Mouse (Mus musculus) ES-Bruce4 (cell line): ENCODE measurements around the gene C530008M17Rik. TPM values are rescaled to one million over a fixed set of nuclear protein-coding genes. Genes with fewer than 3 reads are reported as not detected.

Source experiments
- H3K27ac ChIP-seq: 2 replicates; pipeline ENCODE4 v1.5.1; 2012; ENCODE audit warnings: low read length, inconsistent platforms; ENCODE audit not compliant: insufficient read depth
- H3K27me3 ChIP-seq: 2 replicates; pipeline ENCODE4 v1.6.1; 2012; ENCODE audit warnings: mild to moderate bottlenecking, low read length, inconsistent platforms; ENCODE audit not compliant: control insufficient read depth, poor library complexity, insufficient read depth, severe bottlenecking
- H3K36me3 ChIP-seq: 2 replicates; pipeline ENCODE4 v1.6.1; 2012; ENCODE audit warnings: inconsistent platforms, mild to moderate bottlenecking, low read length, moderate library complexity; ENCODE audit not compliant: control insufficient read depth, poor library complexity, insufficient read depth, severe bottlenecking
- H3K4me1 ChIP-seq: one replicate; pipeline ENCODE4 v1.8.1; 2011; ENCODE audit warnings: low read length; ENCODE audit not compliant: control insufficient read depth, insufficient read depth
- H3K4me3 ChIP-seq: 2 replicates; pipeline ENCODE4 v1.5.1; 2011; ENCODE audit warnings: low read depth, mild to moderate bottlenecking, low read length
- H3K9ac ChIP-seq: 2 replicates; pipeline ENCODE4 v1.6.1; 2012; ENCODE audit warnings: low read depth, mild to moderate bottlenecking, inconsistent platforms; ENCODE audit not compliant: poor library complexity, severe bottlenecking
- H3K9me3 ChIP-seq: replicated peaks from 2 replicates; pipeline ENCODE4 v1.6.1; 2012; ENCODE audit warnings: mild to moderate bottlenecking, low read length, inconsistent platforms; ENCODE audit not compliant: control insufficient read depth, poor library complexity, insufficient read depth, severe bottlenecking
- CTCF ChIP-seq: IDR thresholded peaks from one replicate; pipeline ENCODE4 v1.8.1; 2011; ENCODE audit warnings: low read depth, low read length
- EP300 ChIP-seq: IDR thresholded peaks from 2 replicates; pipeline ENCODE4 v1.6.1; 2011; ENCODE audit warnings: low read depth, low read length; ENCODE audit not compliant: insufficient read depth
- POLR2A ChIP-seq: IDR thresholded peaks from one replicate; pipeline ENCODE4 v1.8.1; 2011; ENCODE audit warnings: low read length; ENCODE audit not compliant: insufficient read depth
- polyA plus RNA-seq: library from polyadenylated mRNA; stranded (reverse); fragments of >200 nt; gene quantifications from 2 replicates; pipeline ENCODE4 v1.2.4, GENCODE M21; 2011; ENCODE audit warnings: low read depth; ENCODE audit not compliant: missing spikeins, insufficient read depth, insufficient read length

Gene C530008M17Rik
- polyA plus RNA-seq, 1 experiment, result 5.1 TPM

- no peaks in the 10 kb centered on the region for H3K36me3 ChIP-seq
- no peaks in the 10 kb centered on the region for H3K9me3 ChIP-seq
- no peaks in the 10 kb centered on the region for H3K4me1 ChIP-seq
- 0 out of 2 replicates have a peak overlapping the region, but pooled peaks have one; percentile 6 for H3K9ac ChIP-seq
- peak overlapping the region; percentile 69 for H3K4me3 ChIP-seq
- H3K27ac ChIP-seq, result no peak overlapping the region
- no peak for TF ChIP-seq CTCF
- no peak for TF ChIP-seq POLR2A
- no peak for TF ChIP-seq EP300
- H3K27me3 ChIP-seq, result no peaks in the 10 kb centered on the region
These were observed 180.7 kb downstream of the C530008M17Rik start for GRCm38 (mm10) chr5:76837018-76837417.

DNA sequence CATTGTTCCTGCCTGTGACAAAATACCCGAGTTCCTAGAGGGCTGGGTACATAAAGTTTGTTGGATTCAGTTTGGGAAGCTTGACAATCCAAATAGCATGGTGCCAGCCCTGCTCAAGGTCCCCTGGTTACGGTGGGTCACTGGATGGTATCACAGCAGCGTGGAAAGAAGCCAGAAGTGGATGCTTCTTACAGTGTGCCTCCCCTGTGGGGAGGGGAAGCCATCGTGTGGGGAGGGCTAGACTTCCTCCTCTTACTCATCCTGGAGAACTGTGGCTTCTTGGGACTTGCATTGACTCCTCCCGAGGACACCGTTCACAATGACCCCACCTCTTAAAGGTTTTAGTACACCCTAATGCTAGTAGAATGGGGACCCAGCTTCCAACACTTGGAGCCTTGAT is 183.5 kb downstream of the C530008M17Rik start:
- H3K36me3 ChIP-seq, result no peaks in the 10 kb centered on the region
- no peaks in the 10 kb centered on the region for H3K27me3 ChIP-seq
- H3K9ac ChIP-seq, result no peak overlapping the region
- no peaks in the 10 kb centered on the region for H3K9me3 ChIP-seq
- H3K27ac ChIP-seq, result no peak overlapping the region
- TF ChIP-seq EP300 (no peak), CTCF (no peak)
- H3K4me3 ChIP-seq, result no peak overlapping the region
- no peaks in the 10 kb centered on the region for H3K4me1 ChIP-seq

DNA sequence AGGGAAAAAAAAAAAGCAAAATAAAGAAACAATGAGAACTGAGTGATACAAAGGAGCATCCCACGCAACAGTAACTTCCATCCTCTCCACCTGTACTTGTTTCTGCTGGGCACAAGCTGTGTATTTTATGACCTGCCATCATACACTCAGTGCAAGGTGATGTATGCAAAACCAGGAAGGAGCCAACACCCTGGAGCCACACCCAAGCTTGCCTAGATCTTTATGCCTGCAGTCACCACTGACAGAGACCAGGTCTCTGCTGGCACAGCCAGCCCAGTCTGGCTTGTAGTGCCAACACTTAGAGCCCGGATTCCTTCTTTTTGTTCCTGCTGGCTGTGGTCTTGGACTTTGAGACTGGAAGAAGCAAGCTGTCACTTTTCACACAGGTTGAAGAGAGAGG is 185.5 kb downstream of the C530008M17Rik start:
- Histone ChIP-seq H3K9me3 (no peaks in the 10 kb centered on the region), H3K4me3 (no peak overlapping the region), H3K4me1 (no peaks in the 10 kb centered on the region), H3K9ac (no peak overlapping the region), H3K27ac (no peak overlapping the region), H3K27me3 (no peaks in the 10 kb centered on the region), H3K36me3 (no peaks in the 10 kb centered on the region)
- TF ChIP-seq POLR2A (no peak), CTCF (no peak), EP300 (no peak)

GRCm38 (mm10) chr5:76843448-76843847 is 187.1 kb downstream of the C530008M17Rik start:
- no peak overlapping the region for H3K27ac ChIP-seq
- H3K9ac ChIP-seq, result no peak overlapping the region
- H3K36me3 ChIP-seq, result no peaks in the 10 kb centered on the region
- no peak overlapping the region for H3K4me3 ChIP-seq
- TF ChIP-seq POLR2A (no peak), CTCF (peak; percentile 68), EP300 (no peak)
- H3K27me3 ChIP-seq, result no peaks in the 10 kb centered on the region
- no peaks in the 10 kb centered on the region for H3K4me1 ChIP-seq
- no peaks in the 10 kb centered on the region for H3K9me3 ChIP-seq

- Histone ChIP-seq H3K4me1 (no peaks in the 10 kb centered on the region), H3K27me3 (no peaks in the 10 kb centered on the region), H3K36me3 (no peaks in the 10 kb centered on the region), H3K4me3 (no peak overlapping the region), H3K27ac (no peak overlapping the region), H3K9me3 (no peaks in the 10 kb centered on the region), H3K9ac (no peak overlapping the region)
- TF ChIP-seq CTCF (no peak), POLR2A (no peak), EP300 (no peak)
These were observed 187.6 kb downstream of the C530008M17Rik start for GRCm38 (mm10) chr5:76843851-76844419.

DNA sequence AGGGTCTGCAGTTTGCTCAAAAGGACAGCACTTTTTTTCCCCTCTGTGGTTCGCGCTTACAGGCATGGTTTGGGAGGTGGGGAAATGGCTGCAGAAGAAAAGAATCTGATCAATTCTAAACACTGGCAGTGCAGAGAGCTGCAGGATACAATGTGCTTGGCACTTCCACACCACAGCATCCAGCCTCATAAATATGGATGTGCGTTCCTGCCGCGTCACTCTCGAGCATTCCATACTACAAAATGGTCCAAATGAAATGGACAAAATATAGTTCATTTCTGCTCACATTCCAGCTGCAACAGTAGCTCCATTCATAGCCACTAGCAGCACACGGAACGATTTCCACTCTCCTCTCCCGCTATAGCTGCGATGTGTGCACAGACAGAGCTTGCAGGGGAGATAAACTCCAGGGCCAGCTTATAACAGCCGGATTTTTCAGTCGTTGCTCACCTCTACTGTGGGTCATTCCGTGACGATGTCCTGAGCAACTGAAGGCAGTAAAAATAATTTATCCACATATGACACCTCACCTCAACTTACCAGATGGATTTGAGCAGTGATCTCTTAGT is 188.4 kb downstream of the C530008M17Rik start:
- no peak overlapping the region for H3K4me3 ChIP-seq
- H3K36me3 ChIP-seq, result no peaks in the 10 kb centered on the region
- H3K4me1 ChIP-seq, result no peaks in the 10 kb centered on the region
- no peak overlapping the region for H3K27ac ChIP-seq
- no peaks in the 10 kb centered on the region for H3K27me3 ChIP-seq
- no peak overlapping the region for H3K9ac ChIP-seq
- H3K9me3 ChIP-seq, result no peaks in the 10 kb centered on the region
- no peak for TF ChIP-seq EP300
- TF ChIP-seq POLR2A, result no peak
- TF ChIP-seq CTCF, result no peak
